Mouse (Mus musculus): ENCODE data around the gene Cd82. TPM values are rescaled to one million over a fixed set of nuclear protein-coding genes. Genes with fewer than 3 reads are reported as not detected.

The Cd82 gene
- polyA plus RNA-seq, 1 experiment from 2014 or later = 41.3 TPM

GRCm38 (mm10) chr2:93459208-93459920, 3.6 kb downstream of the Cd82 start:
- 57% methylated on average over 7 of the region's 7 CpGs for WGBS
- ATAC-seq (replicated peaks; ENCODE audit: low FRiP score, low TSS enrichment, low read depth) (no peak), DNase-seq (ENCODE audit: low spot score) (no peak)
- Histone ChIP-seq H3K36me3 (ENCODE audit: control insufficient read depth, insufficient read depth, low read length) (no peaks in the 10 kb centered on the region), H3K27ac (ENCODE audit: low read depth) (no peak overlapping the region), H3K4me3 (ENCODE audit: low read depth, low read length) (no peak overlapping the region), H3K9me3 (ENCODE audit: control insufficient read depth, low read length) (no peaks in the 10 kb centered on the region), H3K4me2 (ENCODE audit: low read length) (no peak overlapping the region), H3K27me3 (replicated peaks; ENCODE audit: control insufficient read depth, insufficient read depth, low read length) (0 out of 2 replicates have a peak, but pooled peaks cover 4% of the 10 kb centered on the region), H3K9ac (ENCODE audit: low read length) (no peak overlapping the region), H3K4me1 (replicated peaks; ENCODE audit: control insufficient read depth, insufficient read depth, low read length) (peaks cover 18% of the 10 kb centered on the region)

- H3K27me3 ChIP-seq (replicated peaks; ENCODE audit: control insufficient read depth, insufficient read depth, low read length) = 0 out of 2 replicates have a peak, but pooled peaks cover 4% of the 10 kb centered on the region
- H3K4me2 ChIP-seq (ENCODE audit: low read length) = no peak overlapping the region
- H3K9ac ChIP-seq (ENCODE audit: low read length) = no peak overlapping the region
- WGBS = 47% methylated on average over 8 of the region's 8 CpGs
- H3K9me3 ChIP-seq (ENCODE audit: control insufficient read depth, low read length) = no peaks in the 10 kb centered on the region
- H3K27ac ChIP-seq (ENCODE audit: low read depth) = no peak overlapping the region; the same call in 1 of the 2 replicates
- DNase-seq (ENCODE audit: low spot score) (no peak), ATAC-seq (replicated peaks; ENCODE audit: low FRiP score, low TSS enrichment, low read depth) (no peak)
- H3K4me3 ChIP-seq (ENCODE audit: low read depth, low read length) = no peak overlapping the region
- H3K36me3 ChIP-seq (ENCODE audit: control insufficient read depth, insufficient read depth, low read length) = no peaks in the 10 kb centered on the region
- H3K4me1 ChIP-seq (replicated peaks; ENCODE audit: control insufficient read depth, insufficient read depth, low read length) = peaks cover 22% of the 10 kb centered on the region
These were observed 4.4 kb downstream of the Cd82 start for GRCm38 (mm10) chr2:93458332-93459207.

- no peak overlapping the region for H3K27ac ChIP-seq (ENCODE audit: low read depth)
These were observed 5.4 kb downstream of the Cd82 start for GRCm38 (mm10) chr2:93457426-93458130.

GRCm38 (mm10) chr2:93456140-93456539, 6.8 kb downstream of the Cd82 start:
- ATAC-seq (replicated peaks; ENCODE audit: low FRiP score, low TSS enrichment, low read depth) (no peak), DNase-seq (ENCODE audit: low spot score) (no peak)
- Histone ChIP-seq H3K4me1 (replicated peaks; ENCODE audit: control insufficient read depth, insufficient read depth, low read length) (peaks cover 27% of the 10 kb centered on the region), H3K36me3 (ENCODE audit: control insufficient read depth, insufficient read depth, low read length) (no peaks in the 10 kb centered on the region), H3K4me3 (ENCODE audit: low read depth, low read length) (no peak overlapping the region), H3K27ac (ENCODE audit: low read depth) (no peak overlapping the region), H3K9ac (ENCODE audit: low read length) (no peak overlapping the region), H3K4me2 (ENCODE audit: low read length) (no peak overlapping the region), H3K9me3 (ENCODE audit: control insufficient read depth, low read length) (no peaks in the 10 kb centered on the region), H3K27me3 (replicated peaks; ENCODE audit: control insufficient read depth, insufficient read depth, low read length) (0 out of 2 replicates have a peak, but pooled peaks cover under 1% of the 10 kb centered on the region)
- WGBS = 67% methylated on average over 3 of the region's 3 CpGs

More at GRCm38 (mm10) chr2:93457426-93458130, 5.4 kb downstream of the Cd82 start:
- DNase-seq (ENCODE audit: low spot score) (no peak), ATAC-seq (replicated peaks; ENCODE audit: low FRiP score, low TSS enrichment, low read depth) (no peak)
- Histone ChIP-seq H3K9ac (ENCODE audit: low read length) (no peak overlapping the region), H3K36me3 (ENCODE audit: control insufficient read depth, insufficient read depth, low read length) (no peaks in the 10 kb centered on the region), H3K4me1 (replicated peaks; ENCODE audit: control insufficient read depth, insufficient read depth, low read length) (peaks cover 25% of the 10 kb centered on the region), H3K4me3 (ENCODE audit: low read depth, low read length) (no peak overlapping the region), H3K27me3 (replicated peaks; ENCODE audit: control insufficient read depth, insufficient read depth, low read length) (0 out of 2 replicates have a peak, but pooled peaks cover 4% of the 10 kb centered on the region), H3K9me3 (ENCODE audit: control insufficient read depth, low read length) (no peaks in the 10 kb centered on the region), H3K4me2 (ENCODE audit: low read length) (no peak overlapping the region)
- 86% methylated on average over 6 of the region's 6 CpGs for WGBS

- no peaks in the 10 kb centered on the region for H3K27me3 ChIP-seq (replicated peaks; ENCODE audit: control insufficient read depth, insufficient read depth, low read length)
- DNase-seq (ENCODE audit: low spot score) (no peak), ATAC-seq (replicated peaks; ENCODE audit: low FRiP score, low TSS enrichment, low read depth) (peak; percentile 32; the same call in 1 of the 2 replicates)
- no peak overlapping the region for H3K27ac ChIP-seq (ENCODE audit: low read depth)
- no peaks in the 10 kb centered on the region for H3K36me3 ChIP-seq (ENCODE audit: control insufficient read depth, insufficient read depth, low read length)
- peaks cover 30% of the 10 kb centered on the region for H3K4me1 ChIP-seq (replicated peaks; ENCODE audit: control insufficient read depth, insufficient read depth, low read length)
- no peaks in the 10 kb centered on the region for H3K9me3 ChIP-seq (ENCODE audit: control insufficient read depth, low read length)
- no peak overlapping the region for H3K4me2 ChIP-seq (ENCODE audit: low read length)
- no peak overlapping the region for H3K4me3 ChIP-seq (ENCODE audit: low read depth, low read length)
- 58% methylated on average over 3 of the region's 3 CpGs for WGBS
- H3K9ac ChIP-seq (ENCODE audit: low read length) = no peak overlapping the region
These were observed 7.9 kb downstream of the Cd82 start for GRCm38 (mm10) chr2:93454817-93455591.

- no peaks in the 10 kb centered on the region for H3K9me3 ChIP-seq (ENCODE audit: control insufficient read depth, low read length)
- 48% methylated on average over 10 of the region's 10 CpGs for whole genome bisulfite sequencing
- ATAC-seq (replicated peaks; ENCODE audit: low FRiP score, low TSS enrichment, low read depth) (0 out of 2 replicates have a peak, but pooled peaks have one; percentile 6), DNase-seq (ENCODE audit: low spot score) (no peak)
- no peak overlapping the region for H3K4me3 ChIP-seq (ENCODE audit: low read depth, low read length)
- no peaks in the 10 kb centered on the region for H3K36me3 ChIP-seq (ENCODE audit: control insufficient read depth, insufficient read depth, low read length)
- H3K27ac ChIP-seq (ENCODE audit: low read depth) = no peak overlapping the region
- no peak overlapping the region for H3K9ac ChIP-seq (ENCODE audit: low read length)
- peaks cover 30% of the 10 kb centered on the region for H3K4me1 ChIP-seq (replicated peaks; ENCODE audit: control insufficient read depth, insufficient read depth, low read length)
- H3K4me2 ChIP-seq (ENCODE audit: low read length) = no peak overlapping the region
- H3K27me3 ChIP-seq (replicated peaks; ENCODE audit: control insufficient read depth, insufficient read depth, low read length) = no peaks in the 10 kb centered on the region
These were observed 8.6 kb downstream of the Cd82 start for GRCm38 (mm10) chr2:93454334-93454733.

- Histone ChIP-seq H3K9ac (ENCODE audit: low read length) (no peak overlapping the region), H3K9me3 (ENCODE audit: control insufficient read depth, low read length) (no peaks in the 10 kb centered on the region), H3K4me1 (replicated peaks; ENCODE audit: control insufficient read depth, insufficient read depth, low read length) (peaks cover 24% of the 10 kb centered on the region), H3K27ac (ENCODE audit: low read depth) (no peak overlapping the region), H3K4me3 (ENCODE audit: low read depth, low read length) (no peak overlapping the region), H3K36me3 (ENCODE audit: control insufficient read depth, insufficient read depth, low read length) (no peaks in the 10 kb centered on the region), H3K27me3 (replicated peaks; ENCODE audit: control insufficient read depth, insufficient read depth, low read length) (no peaks in the 10 kb centered on the region), H3K4me2 (ENCODE audit: low read length) (no peak overlapping the region)
- DNase-seq (ENCODE audit: low spot score) (no peak), ATAC-seq (replicated peaks; ENCODE audit: low FRiP score, low TSS enrichment, low read depth) (no peak)
- WGBS = 73% methylated on average over 4 of the region's 4 CpGs
These were observed 9.9 kb downstream of the Cd82 start for GRCm38 (mm10) chr2:93453046-93453445.

GRCm38 (mm10) chr2:93452506-93452905, 10.4 kb downstream of the Cd82 start:
- Histone ChIP-seq H3K9ac (ENCODE audit: low read length) (no peak overlapping the region), H3K4me2 (ENCODE audit: low read length) (no peak overlapping the region), H3K4me1 (replicated peaks; ENCODE audit: control insufficient read depth, insufficient read depth, low read length) (peaks cover 24% of the 10 kb centered on the region), H3K36me3 (ENCODE audit: control insufficient read depth, insufficient read depth, low read length) (no peaks in the 10 kb centered on the region), H3K4me3 (ENCODE audit: low read depth, low read length) (no peak overlapping the region), H3K9me3 (ENCODE audit: control insufficient read depth, low read length) (no peaks in the 10 kb centered on the region), H3K27me3 (replicated peaks; ENCODE audit: control insufficient read depth, insufficient read depth, low read length) (no peaks in the 10 kb centered on the region), H3K27ac (ENCODE audit: low read depth) (no peak overlapping the region)
- DNase-seq (ENCODE audit: low spot score) (no peak), ATAC-seq (replicated peaks; ENCODE audit: low FRiP score, low TSS enrichment, low read depth) (no peak)
- 64% methylated on average over 4 of the region's 4 CpGs for WGBS

Data from intestine, embryonic 14.5 days (tissue).